Mouse (Mus musculus): ENCODE data around the gene Mtcp1.

The Mtcp1 gene

DNA sequence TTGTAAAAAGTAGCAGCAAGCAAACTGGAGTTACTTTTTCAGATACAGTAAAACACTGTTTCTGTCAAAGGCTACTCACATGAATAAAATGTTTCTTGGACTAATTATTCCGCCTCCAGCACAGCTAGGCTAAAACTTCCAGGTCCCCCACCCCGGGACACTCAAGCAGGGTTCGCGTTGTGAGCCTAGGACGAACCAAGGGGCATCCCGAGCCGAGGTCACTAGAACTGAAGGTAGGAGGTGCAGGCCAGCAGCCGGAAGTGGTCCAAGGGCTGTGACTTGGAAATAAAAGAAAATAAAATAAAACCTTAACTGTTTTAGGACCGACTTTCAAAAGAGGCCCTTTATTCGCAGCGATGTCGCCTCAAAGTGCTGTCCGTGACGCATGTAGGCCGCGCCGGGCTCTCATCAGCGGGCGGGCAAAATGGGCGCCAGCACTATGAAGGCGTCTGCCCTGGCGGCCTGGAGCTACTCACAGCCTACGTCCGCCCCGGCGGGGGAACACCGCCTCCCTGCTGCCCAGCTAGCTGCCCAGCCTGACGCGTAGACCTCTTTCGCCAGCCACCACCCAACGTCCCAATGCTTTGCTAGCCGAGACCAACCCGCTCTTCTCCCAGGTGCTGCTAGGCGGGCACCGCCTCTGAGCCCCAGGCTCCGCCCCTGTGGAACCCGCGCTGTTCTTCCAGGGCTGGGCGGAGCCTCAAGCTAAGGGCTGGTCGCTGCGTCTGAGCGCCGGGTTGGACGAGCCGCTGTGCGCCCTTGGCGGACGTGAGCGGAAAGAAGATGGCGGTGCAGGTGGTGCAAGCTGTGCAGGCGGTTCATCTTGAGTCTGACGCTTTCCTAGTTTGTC, at the start of gene Mtcp1, which contains the start of the genes Cmc4 and Brcc3:
Gene Mtcp1 (minus strand): TSS at position 653 of the 850 bp plus-strand sequence.
Gene Cmc4 (minus strand): TSS at position 649 of the 850 bp plus-strand sequence.
Gene Brcc3 (plus strand): TSS at position 693 of the 850 bp plus-strand sequence.
- peak; percentile 25 for DNase-seq (ENCODE audit: extremely low read depth, low read depth, low spot score)

DNA sequence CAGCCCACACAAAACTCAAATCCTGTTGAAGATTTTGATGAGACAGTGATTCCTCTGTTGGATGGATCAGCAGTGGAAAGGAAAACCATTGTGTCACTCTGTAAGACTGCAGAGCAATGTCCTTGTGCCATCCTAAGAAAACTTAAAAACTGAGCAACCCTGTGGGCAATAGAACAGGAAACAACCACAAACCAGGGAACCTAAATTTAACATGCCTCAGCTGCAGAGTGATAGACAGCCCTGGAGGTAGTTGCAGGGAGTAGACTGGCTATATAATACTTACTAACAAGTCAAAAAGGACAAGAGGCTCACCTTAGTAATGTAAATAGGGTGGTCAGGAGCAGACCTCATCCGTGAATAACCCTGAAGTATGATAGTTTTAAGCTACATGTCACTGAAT, 38.2 kb upstream of the Mtcp1 start:
- DNase-seq (ENCODE audit: extremely low read depth, low read depth, low spot score), result no peak

DNA sequence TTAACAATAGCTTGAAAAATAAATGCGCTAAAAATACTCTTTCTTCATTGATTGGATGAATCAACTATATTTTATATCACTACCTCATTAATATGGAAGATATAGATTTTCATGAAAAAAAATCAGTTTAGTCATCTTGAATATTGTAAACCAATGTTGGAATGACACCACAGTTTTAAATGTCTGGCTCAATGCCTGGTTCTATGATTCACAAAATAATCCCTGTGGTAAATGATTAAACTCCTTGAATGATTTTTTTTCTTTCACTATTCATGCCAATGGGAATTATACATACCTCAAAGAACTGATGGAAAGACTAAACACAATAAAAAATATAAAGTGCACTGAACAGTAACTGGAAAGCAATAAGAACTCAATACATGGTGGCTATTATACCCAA, 6.7 kb downstream of the Mtcp1 start:
- DNase-seq (ENCODE audit: extremely low read depth, low read depth, low spot score), result no peak

DNA sequence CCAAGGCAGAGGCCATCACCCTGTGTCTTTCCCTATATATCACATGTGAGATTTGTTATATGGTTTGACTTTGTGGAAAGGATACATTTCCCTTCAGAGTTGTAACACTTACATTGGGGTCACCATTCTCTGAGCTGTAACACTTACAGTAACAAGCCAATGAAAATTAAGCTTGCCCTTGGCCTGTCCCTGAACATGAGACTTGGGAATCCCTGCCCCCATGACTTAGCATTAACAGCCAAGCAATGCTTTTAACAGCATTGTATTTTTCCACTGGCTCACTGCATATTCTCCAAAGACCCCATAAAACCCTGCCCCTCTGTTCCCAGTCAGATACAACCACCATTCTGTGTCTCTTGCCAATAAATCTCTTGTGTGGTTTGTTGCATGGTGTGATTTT, 13.0 kb downstream of the Mtcp1 start:
- no peak for DNase-seq (ENCODE audit: extremely low read depth, low read depth, low spot score)

DNA sequence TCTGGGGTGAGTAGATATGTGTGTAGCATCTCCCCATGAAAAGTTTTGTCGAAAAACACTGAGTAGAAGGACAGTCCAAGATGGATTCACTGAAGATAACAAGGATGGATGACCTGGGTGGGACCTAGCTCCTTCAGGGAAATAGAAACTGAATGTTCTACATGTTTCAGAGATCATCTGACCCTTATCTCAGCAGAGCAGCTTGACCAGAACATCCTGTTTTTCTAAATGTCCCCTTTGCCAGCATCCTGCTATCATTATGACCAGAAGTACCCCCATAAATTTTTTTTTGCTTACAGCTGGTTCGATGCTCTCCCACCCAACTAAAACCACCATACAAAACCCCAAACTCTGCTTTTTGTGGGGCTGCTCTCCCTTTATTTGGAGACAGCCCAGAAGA, 13.7 kb downstream of the Mtcp1 start:
- DNase-seq (ENCODE audit: extremely low read depth, low read depth, low spot score), result no peak

DNA sequence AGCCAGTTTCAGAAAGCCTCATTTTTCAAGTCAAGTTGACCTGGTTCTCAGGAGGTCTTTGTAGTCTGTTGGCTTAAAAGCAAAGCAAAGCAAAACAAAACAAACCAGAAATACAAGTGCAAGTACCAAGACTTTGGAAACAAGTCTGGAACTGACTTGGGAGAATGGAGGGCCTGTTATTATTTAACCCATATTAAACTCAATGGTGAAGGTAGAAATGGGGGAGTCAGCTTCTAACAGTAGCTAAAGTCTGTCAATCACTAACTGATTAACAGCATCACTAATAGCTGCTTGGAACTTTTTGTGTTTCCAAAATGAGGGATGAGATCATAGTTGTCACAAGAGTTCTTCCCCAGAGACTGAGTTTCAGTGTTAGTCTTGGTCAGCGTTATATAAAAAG, 16.9 kb downstream of the Mtcp1 start:
- DNase-seq (ENCODE audit: extremely low read depth, low read depth, low spot score), result no peak

DNA sequence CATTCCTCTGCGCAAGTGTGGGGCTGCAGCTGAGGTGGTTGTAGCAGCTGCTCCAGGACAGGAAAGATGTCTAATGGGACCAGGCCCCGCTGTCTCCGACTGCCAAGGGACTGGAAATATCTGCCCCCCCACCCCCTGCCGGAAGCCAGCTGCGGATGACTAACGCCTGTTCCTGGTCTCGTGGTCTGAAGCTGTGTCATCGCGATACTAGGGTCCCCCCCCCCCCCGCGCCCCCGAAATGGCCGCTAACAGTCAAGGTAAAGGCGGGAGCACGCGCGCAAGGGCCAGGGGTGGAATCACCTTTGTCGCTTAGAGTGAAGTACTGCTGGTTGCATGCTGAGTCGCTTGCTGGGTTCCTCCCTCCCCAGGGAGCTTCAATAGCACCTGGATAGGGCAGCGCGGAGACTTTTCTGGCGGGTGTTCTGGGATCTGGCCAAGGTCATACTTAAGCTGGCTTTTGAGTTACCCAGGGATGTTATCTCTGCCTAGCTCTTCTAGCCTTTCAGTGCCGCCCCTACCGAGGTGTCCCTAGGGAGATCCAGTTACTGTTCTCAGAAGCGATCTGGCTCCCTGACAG, 34.1 kb downstream of the Mtcp1 start, which contains the start of the genes Fundc2 and F8:
Gene Fundc2 (plus strand): TSS at position 205 of the 577 bp plus-strand sequence.
Gene F8 (minus strand): TSS at position 421 of the 577 bp plus-strand sequence.
- DNase-seq (ENCODE audit: extremely low read depth, low read depth, low spot score), result no peak

DNA sequence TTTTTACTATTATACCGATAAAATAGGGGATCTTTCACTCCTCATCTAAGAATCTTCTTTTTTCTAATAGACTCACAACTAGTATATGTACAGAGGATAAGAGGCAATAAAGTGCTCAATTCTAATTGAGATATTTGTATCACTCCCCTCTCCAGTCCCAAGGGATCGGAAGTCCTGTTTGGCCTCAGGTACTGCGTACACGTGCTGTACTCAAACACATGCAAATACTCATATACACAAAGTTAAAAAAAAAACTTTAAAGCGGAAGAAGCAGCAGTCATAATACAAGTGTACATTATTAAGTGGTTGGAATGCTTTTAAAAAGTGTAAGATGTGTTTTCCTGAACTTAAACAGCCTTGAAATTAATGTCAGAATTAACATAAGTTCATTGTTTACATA, 34.7 kb downstream of the Mtcp1 start:
- no peak for DNase-seq (ENCODE audit: extremely low read depth, low read depth, low spot score)

DNA sequence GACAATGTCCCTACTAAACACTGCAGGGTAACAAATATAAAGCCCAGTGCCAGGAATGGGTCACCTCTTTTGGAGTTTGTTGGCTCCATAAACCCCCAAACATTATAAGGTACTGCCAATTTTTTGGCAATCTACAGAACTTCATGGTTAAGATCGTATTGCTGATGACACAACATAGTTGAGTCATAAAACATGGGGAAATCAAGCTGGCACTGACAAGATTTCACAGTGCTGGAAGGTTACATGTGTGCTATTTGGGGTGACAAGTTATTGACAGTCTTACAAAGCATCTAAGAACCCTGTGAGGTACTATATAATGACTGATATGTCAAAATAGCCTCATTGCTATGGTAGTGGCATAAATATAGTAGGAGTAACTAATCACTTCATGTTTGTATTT, 35.2 kb downstream of the Mtcp1 start:
- DNase-seq (ENCODE audit: extremely low read depth, low read depth, low spot score), result no peak

DNA sequence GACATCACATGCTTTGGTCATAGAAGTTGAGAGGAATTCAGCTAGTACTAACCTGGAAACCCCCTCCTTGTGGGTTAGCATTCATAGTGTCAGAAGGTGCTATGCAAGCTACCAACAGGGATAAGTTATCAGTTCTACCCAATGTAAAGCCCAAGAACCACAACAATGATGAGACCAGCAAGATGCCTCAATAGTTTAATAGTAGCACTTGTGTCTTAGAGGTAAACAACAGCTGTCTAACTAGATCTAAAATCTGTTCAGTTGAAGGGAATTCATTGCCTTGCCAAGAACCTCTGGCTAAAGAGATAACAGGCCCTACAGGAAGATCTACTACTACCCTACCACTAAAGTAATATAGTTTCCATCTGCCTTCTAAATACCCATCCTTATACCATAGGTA, 39.6 kb downstream of the Mtcp1 start:
- DNase-seq (ENCODE audit: extremely low read depth, low read depth, low spot score), result no peak

DNA sequence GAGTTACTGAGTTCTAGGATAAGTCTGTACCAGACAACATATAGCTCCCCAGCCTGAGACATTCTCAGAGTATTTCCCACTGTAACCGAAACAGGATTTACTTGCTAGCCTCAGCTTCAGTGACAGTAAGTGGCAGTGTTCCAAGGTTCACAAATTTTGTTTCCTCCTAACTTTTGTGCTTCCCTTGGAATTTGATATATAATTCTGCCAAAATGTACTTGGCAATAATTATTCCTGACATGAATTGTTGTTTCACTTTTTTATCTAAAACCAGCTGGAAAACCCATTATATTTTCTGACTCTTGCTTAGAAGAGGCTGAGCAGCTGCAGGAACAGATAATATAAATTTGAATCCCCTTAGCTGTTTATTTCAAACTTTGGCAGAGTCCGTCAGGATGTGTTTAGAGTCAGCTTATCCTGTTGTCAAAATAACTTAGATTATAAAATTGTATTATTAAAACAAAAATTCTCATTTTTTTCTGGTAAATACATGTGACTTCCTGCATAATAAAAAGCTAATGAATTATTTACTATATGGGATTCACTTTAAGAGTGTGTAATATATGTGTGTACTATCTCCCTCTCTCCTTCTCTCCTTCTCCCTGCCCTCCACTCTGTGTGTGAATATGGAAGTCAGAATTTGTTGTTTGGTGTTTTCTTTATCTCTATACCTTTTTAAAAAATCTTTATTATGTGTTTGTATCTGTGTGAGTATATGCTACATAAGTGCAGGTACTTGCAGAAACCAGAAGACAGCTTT, 43.5 kb downstream of the Mtcp1 start:
- DNase-seq (ENCODE audit: extremely low read depth, low read depth, low spot score), result no peak

DNA sequence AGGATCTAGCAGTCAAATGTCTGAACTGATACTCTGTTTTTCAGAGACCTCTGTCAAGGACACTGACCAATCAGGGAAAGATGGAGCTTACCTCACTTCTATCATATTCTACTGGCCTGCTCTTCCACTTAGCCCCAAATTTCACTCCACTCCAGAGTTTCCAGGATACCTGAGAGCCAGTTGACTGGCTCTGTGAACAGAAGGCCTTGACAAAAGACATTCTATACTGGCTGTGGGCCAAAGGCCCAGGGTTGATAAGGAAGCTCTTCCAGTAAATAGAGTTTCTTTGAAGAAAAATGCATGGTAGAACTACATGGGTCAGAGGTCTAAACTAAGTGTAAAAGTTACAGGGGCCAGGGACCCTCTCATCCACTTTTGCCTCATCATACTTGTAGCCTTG, 46.2 kb downstream of the Mtcp1 start:
- no peak for DNase-seq (ENCODE audit: extremely low read depth, low read depth, low spot score)
